Mouse (Mus musculus) hematopoietic stem cell, adult 5-6 weeks (primary cell): ENCODE results near the gene 2010315B03Rik. TPM values are rescaled to one million over a fixed set of nuclear protein-coding genes. Genes with fewer than 3 reads are reported as not detected.

ENCODE experiments used
- ATAC-seq, 2 experiments: fragments of 125-278 bp in 1 of 2; replicated peaks in 1 of 2; 2 replicates each; pipeline ENCODE4 v1.8.0; 2016 to 2017; ENCODE audit warnings: inconsistent platforms in 2 of 2, mild to moderate bottlenecking in 2 of 2, moderate number of reproducible peaks in 2 of 2, low read depth in 1 of 2, moderate TSS enrichment in 1 of 2; ENCODE audit not compliant: low FRiP score in 2 of 2, poor library complexity in 2 of 2, severe bottlenecking in 2 of 2, insufficient read depth in 1 of 2, low TSS enrichment in 1 of 2
- total RNA-seq: library from RNA; stranded (forward); fragments of 172-1452, 232-1000 nt; gene quantifications from 2 replicates; pipeline ENCODE4 v1.2.3, GENCODE M21; 2017

Gene 2010315B03Rik
- total RNA-seq, 1 experiment from 2014 or later, result 26.1 TPM

DNA sequence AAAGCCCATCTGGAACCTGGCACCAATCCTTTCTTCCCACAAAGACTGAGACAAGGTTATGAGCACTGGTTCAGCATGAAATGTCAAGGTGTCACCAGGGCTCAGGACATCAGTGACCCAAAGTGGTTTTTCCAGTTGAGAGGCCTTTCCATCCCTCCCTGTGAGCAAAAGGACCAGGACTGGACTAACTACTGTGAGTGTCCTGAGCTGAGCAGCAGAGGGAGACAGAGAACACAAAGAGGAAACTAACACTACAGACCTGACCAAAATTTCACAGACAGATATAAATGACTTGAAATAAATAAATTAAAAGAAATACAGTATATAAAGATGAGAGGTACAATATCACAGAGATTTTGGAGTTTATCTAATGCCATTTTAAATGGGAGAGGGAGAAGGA lies 61.1 kb downstream of the 2010315B03Rik start:
- ATAC-seq, result no peak

Other genes starting within 250 kb of the 2010315B03Rik start
- 11.8 and 23.4 TPM in 2 replicates for gene Ccr2, start 210.7 kb downstream of the 2010315B03Rik start, total RNA-seq
- gene Ccr5, start 191.2 kb downstream of the 2010315B03Rik start, total RNA-seq, result 0.84 and 3.2 TPM in 2 replicates
- gene Ppp2r3d, start 164.2 kb upstream of the 2010315B03Rik start, total RNA-seq, result 19.9 and 30.1 TPM in 2 replicates
- gene Gm21836, start 181.1 kb upstream of the 2010315B03Rik start, total RNA-seq, result not detected in 2 replicates